Mouse (Mus musculus): Measurements from ENCODE around the gene Usp8. TPM values are rescaled to one million over a fixed set of nuclear protein-coding genes. Genes with fewer than 3 reads are reported as not detected.

Gene Usp8
- total RNA-seq, 2 experiments from 2014 or later: 13.9 to 15.6 TPM

DNA sequence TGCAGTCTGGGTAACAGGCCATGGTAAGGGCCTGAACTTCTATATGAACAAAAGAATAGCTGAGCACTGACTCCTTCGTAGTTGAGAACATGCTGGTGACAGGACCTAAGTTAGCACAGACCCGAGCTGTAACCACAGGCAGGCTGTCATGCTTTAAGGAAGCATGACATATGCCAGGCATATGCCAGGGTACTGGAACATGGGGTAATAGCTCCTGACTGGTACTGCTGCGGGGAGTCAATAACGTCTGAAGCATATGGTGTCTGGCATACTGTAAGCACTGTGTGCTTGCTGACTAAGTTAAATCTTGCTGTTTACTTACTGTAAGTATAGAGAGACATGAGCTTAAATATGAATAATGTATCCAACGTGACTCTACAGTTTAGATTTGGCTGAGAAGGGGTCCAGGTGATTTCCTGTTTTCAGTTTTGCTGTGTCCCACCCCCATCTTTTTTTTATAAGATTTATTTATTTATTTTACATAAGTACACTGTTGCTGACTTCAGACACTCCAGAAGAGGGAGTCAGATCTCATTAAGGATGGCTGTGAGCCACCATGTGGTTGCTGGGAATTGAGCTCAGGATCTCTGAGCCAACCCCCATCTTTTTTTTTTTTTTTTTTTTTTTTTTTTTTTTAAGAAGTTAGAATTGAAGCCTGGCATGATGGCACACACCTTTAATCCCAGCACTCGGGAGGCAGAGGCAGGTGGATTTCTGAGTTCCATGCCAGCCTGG is 28.4 kb downstream of the Usp8 start:
- no peak for DNase-seq
- intact Hi-C loops (cut with DNase I): loop anchor here (10.0 kb wide), 1 partner anchor 279 kb away; no protein-coding TSS in a partner anchor

DNA sequence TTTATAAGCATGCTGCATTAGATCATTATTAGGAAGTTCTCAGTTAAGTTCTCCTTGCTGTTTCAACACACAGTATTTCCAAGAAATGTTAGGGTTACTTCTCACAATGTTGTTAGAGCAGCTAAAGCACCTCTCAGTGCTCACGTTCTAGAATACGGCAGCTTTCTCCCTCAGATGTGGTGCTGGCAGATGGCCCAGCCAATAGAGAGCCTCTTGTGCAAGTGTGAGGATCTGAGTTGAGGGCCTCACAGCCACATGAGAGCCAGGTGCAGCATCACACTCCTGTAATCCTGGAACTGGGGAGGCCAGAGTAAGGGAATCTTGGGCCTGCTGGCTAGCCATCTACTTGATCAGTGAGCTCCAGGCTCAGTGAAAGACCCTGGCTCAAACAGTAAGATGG is 33.2 kb downstream of the Usp8 start:
- intact Hi-C loops (cut with DNase I): no loop called here
- DNase-seq: no peak

DNA sequence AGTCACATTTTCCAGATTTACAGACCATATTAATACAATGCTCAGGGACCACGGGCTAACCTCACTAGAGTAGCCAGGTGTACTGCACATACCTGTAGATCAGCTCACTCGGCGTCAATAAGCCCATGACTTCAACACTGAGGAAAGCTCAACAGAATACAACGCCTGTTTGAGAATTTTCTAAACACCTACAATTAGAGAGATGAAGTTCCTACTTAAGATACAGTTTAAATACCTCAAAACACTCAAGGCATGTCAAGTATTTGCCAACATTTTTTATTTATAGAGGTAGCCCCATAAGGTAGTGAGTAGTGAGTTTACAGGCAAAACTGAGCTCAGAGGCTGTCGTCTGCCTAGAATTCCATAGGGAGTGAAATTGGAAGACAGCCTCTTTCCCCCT is 36.3 kb downstream of the Usp8 start:
- intact Hi-C loops (cut with DNase I): no loop called here
- no peak for DNase-seq

DNA sequence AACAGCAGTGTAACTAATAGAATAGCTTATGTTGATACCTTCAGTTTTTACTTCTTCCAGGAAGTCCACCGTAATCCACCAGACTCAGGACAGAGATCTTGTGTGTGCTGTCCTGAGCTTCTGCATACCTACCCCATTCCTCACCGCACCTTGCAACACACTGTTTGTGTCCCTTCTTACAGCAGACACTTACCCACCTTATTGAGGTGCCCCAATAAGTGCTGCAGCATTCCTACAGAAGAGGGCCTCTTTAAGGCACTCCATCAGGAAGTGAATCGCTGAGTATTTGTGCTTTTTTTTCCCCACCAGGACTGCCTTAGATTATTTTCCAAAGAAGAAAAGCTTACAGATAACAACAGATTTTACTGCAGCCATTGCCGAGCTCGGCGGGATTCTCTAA is 48.5 kb downstream of the Usp8 start:
- DNase-seq: no peak
- intact Hi-C loops (cut with DNase I): no loop called here

DNA sequence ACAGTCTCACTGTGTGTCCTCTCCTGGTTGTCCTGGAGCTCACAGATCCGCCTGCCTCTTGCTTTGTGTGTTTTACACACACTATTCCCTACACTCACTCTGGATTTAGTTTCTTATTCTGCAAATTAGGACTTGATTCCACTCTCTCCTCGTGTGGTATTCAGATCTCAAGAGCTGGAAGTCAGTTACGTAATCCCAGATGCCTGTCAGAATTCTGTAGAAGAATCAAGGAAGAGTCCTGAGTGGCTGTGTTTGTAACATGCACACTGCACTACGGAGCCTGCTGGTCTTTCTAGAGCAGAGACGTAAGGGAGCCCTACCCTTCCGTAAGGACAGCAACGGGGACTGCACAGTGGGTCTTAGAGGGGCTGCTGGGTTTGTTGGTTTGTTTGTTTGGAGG is 52.2 kb downstream of the Usp8 start:
- intact Hi-C loops (cut with DNase I): no loop called here
- DNase-seq: no peak

DNA sequence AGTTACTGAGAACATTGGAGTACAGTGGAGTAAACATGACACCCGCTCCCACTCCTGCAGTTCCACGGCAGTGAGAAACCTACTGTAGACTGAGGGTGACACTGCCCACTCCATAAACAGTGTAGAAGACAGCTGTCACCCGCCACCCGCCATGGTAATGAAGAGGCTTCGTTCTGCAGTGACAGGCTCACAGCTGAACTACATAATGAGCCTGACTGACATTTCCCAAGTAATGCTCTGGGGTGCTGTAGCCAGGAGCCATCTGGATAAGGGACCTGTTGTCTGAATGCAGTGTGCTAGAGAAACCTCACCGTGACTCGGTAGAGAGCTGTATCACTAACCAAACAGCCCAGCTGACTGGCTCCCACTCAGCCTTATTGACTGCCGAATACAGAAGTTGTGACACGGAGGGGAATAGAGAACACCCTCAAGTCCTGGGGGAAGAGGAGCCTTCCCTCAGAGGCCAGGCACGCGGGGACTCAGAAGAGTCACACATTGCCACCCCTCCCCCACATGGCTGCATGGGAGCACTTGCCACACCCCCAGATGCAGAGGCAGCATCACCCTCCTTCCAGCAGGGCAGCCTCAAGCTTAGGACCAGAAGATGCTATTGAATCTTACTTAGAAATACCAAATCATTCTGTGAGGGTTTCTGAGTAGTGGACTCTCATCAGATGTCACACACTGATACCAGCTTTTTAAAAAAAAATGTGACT is 58.9 kb downstream of the Usp8 start:
- no peak for DNase-seq
- intact Hi-C loops (cut with DNase I): no loop called here

DNA sequence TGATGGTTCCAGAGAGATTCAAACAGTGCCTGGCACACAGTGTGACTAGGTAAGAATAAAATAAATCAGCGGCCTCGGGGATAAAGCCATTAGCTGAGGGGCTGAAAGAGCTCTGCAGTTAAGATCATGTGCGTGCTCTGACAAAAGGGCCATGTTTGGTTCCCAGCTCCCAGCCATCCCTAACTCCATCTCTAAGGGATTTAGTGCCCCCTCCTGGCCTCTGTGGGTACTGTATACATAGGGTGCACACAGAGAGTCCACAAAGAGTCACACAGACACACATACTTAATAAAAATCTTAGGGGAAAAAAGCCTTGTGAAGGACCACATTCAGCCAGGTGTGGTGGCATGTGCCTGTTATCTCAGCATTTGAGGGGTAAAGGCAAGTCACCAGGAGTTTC is 60.5 kb downstream of the Usp8 start:
- DNase-seq: no peak
- intact Hi-C loops (cut with DNase I): no loop called here

DNA sequence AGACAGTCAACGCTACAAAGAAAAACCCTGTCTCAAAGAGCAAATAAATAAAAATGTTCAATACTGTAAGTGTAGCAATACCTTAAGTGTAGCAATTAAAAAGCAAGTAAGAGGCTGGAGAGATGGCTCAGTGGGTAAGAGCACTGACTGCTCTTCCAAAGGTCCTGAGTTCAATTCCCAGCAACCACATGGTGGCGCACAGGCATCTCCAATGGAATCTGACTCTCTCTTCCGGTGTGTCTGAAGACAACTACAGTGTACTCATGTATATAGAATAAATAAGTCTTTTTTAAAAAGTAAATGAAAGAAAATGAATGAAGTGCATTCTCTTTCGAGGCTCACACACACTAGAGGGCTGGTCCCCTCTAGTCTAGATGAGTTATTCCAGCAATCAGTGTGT is 61.1 kb downstream of the Usp8 start:
- DNase-seq: no peak
- intact Hi-C loops (cut with DNase I): no loop called here

DNA sequence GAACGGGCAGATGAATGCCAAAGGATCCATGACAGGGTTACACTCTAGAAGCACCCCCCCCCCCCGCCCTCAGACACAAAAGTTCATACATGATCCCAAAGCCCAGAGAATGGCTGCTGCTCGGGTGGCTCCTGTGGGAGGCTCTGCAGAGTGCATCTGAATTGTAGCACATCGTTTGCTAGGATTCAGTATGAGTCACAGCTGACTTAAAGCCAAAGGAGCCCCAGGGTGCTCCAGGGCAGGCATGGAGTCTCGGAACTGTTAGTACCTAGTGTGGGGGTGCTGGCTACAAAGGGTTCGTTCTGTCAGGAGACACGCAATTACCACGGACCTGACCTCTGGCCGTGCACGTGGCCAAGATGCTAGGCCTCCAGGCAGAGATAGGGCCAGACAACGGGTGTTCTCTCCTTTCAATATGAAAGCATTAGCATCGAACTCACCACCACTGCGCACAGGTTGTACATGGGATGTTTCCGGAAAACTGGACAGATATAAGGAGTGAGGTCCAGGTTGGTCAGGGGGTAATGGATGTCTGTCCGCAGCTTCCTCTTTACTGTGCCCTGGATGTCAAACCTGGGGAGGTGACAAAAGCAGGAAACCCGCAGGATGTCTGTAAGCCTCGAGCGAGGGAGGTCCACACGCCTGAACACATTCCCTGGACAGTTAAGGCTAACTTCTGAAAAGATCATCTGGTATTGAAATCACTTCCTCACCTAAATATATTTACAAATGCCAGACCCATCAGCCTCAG is 62.5 kb downstream of the Usp8 start:
- intact Hi-C loops (cut with DNase I): no loop called here

DNA sequence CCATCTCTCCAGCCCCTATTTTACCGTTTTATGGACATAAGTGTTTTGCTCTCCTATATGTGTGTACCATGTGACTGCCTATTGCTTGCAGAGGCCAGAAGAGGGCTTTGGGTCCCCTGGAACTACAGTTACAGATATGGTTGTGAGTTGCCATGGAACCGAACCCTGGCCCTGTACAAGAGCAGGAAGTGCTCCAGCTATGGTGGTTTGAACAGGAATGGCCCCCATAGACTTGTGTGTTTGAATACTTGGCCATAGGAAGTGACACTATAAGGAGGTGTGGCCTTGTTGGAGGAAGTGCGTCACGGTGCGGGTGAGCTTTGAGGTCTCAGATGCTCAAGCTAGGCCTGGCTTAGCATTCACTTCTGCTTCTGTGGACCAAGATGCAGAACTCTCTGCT is 65.1 kb downstream of the Usp8 start:
- intact Hi-C loops (cut with DNase I): no loop called here

More for the DNA sequence above, 62.5 kb downstream of the Usp8 start:
- DNase-seq: no peak

DNA sequence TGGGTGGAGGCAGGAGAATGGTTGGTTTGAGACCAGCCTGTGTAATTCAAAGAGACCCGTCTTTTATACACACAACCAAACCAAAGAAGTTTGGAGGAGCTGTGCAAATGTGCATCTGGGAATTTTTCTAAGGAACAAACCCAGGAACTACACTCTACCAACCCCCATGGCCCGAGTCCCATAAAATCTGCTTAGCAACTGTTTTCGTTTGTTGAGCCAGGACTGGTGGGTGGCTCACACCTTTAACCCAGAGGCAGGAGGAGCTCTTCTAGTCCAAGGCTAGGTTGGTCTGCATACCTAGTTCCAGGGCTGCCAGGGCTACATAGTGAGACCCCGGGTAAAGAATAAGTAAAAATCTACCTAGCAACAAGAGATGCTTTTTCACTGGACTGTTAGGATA is 68.8 kb downstream of the Usp8 start:
- intact Hi-C loops (cut with DNase I): no loop called here
- DNase-seq: no peak

More for the DNA sequence above, 65.1 kb downstream of the Usp8 start:
- DNase-seq: no peak

DNA sequence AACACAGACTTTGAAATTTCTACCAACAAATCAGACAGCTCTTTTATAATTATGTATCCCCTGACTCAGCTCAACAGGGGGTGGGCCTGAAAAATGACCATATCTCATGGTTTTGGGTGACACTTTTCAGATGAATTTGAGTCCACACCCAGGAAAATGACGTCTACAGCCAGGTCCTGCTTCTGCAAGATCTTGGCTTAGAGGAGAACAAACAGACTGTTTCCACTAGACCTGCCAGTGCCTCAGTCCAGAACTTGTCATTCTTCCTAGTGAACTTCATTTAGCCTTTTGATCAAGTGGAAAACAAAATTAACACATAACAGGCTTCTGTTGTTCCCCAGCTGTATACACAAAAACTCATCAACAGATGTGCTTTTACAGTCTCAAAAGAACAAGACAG is 69.3 kb downstream of the Usp8 start:
- no peak for DNase-seq
- intact Hi-C loops (cut with DNase I): no loop called here

DNA sequence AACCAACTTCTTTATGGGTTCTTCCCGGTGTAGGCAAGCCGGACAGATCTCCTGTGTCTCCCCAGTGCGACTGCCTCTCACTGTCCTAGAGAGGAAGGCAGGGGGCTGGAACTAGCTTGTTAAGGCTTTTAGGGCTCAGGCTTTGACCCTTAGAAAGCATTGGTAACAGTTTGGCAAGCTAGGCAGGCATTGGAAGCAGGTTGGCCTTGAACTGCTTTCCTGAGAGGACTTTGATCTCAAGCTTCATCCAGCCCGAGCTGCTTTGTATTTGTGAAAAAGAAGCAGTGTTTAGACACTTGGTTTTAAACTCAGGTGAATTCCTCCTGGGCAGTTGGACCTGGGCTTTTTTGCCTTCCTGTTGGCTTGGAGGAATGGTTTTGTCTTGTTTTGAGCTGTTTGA is 71.7 kb downstream of the Usp8 start:
- no peak for DNase-seq
- intact Hi-C loops (cut with DNase I): no loop called here

DNA sequence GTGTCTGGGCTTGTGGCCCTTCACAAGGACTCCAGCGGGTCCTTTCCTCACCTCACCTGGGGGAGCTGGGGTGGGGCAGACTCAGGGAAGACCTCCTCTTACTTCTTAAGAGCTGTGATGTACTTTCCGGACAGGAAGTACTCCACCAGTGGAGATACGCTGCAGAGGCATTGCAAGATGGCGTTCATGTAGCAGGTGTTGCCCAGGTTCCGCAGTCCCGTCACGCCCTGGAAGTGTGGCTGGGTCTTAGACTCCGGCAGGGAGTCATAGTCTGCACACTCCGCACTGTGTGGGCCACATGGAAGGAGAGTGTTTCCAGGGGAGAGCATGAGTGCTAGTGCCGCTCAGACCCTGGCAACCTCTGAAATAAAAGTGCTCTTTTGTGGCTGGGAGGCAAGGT is 73.2 kb downstream of the Usp8 start:
- no peak for DNase-seq
- intact Hi-C loops (cut with DNase I): loop anchor here (5.0 kb wide), 1 partner anchor 183 kb away; no protein-coding TSS in a partner anchor

DNA sequence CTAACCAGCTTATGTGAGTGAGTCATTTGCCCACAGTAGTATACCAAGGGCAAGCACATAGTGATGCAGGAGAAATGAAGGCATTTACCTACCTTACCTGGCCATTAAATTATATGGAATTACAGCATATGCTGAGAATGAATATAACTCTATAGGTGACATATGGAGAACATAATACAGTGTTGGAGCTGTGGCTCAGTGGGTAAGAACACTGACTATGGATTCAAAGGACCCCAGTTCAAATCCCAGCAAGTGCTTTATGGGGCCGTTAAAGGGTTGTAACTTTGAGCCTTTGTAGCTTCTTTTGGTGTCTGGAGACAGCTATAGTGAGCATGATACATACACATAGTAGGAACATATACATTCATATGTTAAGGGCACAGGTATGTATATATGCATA is 74.3 kb downstream of the Usp8 start:
- no peak for DNase-seq
- intact Hi-C loops (cut with DNase I): loop anchor here (5.0 kb wide), 1 partner anchor 184 kb away; no protein-coding TSS in a partner anchor

DNA sequence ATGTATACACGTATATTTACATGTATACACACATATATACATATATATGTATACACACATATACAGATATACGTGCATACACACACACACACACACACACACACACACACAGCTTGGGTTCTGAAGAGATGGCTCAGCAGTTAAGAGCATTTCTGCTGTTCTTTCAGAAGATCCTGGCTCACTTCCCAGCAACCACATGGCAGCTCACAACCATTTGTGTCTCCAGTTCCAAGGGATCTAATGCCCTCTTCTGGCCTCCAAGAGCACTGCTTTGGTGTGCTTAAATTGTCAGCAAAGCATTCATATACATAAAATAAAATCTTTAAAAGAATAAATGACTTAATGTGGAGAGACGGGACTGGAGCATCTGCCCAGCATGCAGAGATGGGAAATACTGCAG is 75.3 kb downstream of the Usp8 start:
- peak in 1 of 2 experiments; percentile 50 for DNase-seq
- intact Hi-C loops (cut with DNase I): loop anchor here (5.0 kb wide), 1 partner anchor 185 kb away; no protein-coding TSS in a partner anchor

DNA sequence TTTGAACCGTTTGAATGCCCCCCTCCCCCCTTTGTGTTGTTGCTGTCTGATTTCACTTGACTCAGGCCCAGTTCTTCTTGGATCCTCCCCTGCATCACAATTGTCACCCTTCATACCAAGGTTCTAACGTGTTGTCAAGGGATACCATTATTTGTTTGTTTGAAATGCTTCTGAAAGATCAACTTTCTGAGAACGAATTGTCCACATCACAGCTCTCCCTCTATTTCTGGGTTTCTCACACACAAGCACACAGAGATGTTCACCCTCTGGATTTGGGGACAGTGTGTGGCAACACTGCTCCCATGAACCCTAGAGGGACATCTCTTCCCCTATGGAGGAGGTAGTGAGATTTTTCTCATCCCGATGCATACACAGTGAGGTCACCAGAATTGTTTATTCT is 76.2 kb downstream of the Usp8 start, which contains the start of gene Usp50:
TSS of gene Usp50 (minus strand) at position 101 of the 400 bp plus-strand sequence.
- DNase-seq: no peak
- intact Hi-C loops (cut with DNase I): loop anchor here (5.0 kb wide), 1 partner anchor 186 kb away; no protein-coding TSS in a partner anchor

DNA sequence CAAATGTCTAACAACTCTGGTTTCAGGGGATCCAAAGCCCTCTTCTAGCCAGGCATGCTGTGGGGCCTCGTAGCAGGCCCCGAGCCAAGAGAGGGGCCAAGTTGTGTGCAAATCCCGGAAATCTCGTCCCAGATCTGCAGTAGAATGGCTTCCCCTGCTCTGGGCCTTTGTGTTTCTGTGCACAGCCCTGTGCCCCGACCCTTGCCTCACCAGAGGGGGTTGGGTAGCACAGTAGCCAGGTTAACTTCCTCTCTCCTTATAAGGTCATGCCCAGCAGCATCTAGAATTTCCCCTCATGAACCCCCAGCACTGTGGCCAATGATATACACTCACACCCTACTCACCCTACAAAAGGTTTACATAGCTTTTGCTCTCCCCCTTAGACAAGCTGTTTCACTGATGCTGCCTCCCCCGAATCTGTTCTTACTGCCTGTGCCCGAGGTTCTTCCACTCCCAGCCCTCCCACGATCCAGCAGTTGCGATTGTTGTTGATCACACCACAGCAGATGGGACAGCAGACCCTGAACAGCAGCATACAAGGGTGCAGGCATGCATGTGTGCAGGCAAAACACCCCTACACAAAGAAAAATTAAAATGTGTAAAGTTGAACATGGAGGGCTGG is 80.7 kb downstream of the Usp8 start:
- DNase-seq: no peak
- intact Hi-C loops (cut with DNase I): no loop called here

DNA sequence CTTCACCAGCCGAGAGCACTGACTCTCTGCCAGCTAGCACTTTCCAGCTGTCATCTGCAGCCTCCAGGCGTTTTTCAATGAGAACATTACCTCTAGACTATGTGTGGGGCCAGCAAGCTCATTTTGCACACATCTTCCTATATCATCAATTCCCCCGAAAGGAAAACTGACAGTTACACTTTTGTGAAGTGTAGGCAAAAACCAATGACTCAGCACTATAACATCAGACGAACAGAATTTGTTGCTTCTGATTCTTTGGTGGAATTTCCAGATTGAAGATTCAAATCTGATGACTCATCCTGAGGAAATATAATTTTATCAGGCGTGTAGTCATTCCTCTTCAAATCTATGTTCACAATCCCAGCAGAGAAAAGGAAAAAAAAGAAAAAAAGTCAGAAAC is 85.5 kb downstream of the Usp8 start:
- DNase-seq: no peak
- intact Hi-C loops (cut with DNase I): loop anchor here (5.0 kb wide), 1 partner anchor 40 kb away; no protein-coding TSS in a partner anchor

DNA sequence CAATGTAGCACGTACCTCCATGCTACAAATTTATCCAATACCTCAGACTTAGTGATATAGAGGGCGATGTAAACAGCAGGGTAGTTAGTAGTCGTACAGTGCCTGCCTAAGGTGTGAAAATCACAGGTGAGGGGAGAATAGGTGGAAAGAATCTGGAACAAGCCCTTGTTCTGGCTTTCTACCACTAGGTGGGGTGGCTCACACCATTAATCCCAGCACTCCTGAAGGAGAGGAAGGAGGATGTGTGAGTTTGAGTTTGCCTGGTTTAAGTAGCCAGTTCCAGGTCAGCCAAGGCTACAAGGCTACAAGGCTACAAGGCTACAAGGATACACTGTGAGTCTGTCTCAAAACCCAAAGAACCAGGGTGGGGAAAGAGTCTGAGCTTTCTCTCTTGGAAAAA is 88.6 kb downstream of the Usp8 start:
- DNase-seq: no peak
- intact Hi-C loops (cut with DNase I): no loop called here

DNA sequence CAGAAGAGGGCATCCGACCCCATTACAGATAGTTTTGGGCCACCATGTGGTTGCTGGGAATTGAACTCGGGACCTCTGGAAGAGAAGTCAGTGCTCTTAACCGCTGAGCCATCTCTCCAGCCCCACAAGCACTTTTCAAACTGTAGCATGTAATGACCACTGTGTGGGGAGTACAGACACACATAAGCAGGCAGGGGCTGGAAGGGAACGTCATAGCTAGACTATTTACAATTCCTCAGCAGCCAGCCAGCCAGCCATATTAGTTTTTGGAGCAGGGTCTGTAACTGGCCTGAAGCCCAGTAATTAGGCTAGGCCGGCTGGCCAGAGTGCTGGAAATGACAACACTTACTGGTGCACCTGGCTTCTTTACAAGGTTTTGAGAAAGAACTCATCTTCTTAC is 91.3 kb downstream of the Usp8 start:
- no peak for DNase-seq
- intact Hi-C loops (cut with DNase I): no loop called here

All from gastrocnemius, postnatal 36 days (tissue).